Mouse (Mus musculus): Measurements from ENCODE around the gene Paqr5. TPM values are rescaled to one million over a fixed set of nuclear protein-coding genes. Genes with fewer than 3 reads are reported as not detected.

The Paqr5 gene
- polyA plus RNA-seq, 1 experiment from 2014 or later, result 0.56 TPM

GRCm38 (mm10) chr9:61979983-61980382, 46.7 kb downstream of the Paqr5 start:
- Histone ChIP-seq H3K9ac (ENCODE audit: low read depth, low read length) (no peak overlapping the region), H3K27ac (ENCODE audit: low read depth, low read length) (no peak overlapping the region), H3K4me1 (ENCODE audit: control insufficient read depth, insufficient read depth, low read length) (no peaks in the 10 kb centered on the region), H3K4me2 (no peak overlapping the region), H3K27me3 (ENCODE audit: control insufficient read depth, insufficient read depth, low read length) (no peaks in the 10 kb centered on the region), H3K36me3 (ENCODE audit: control insufficient read depth, insufficient read depth, low read length) (no peaks in the 10 kb centered on the region), H3K4me3 (ENCODE audit: low read depth, low read length) (no peak overlapping the region), H3K9me3 (replicated peaks; ENCODE audit: control insufficient read depth, low read length) (no peaks in the 10 kb centered on the region)
- 89% methylated on average over 2 of the region's 2 CpGs for WGBS (ENCODE audit: insufficient replicate concordance)
- ATAC-seq (replicated peaks; ENCODE audit: insufficient number of reproducible peaks, low FRiP score, low TSS enrichment), result no peak

- no peak overlapping the region for H3K4me3 ChIP-seq (ENCODE audit: low read depth, low read length)
- H3K4me1 ChIP-seq (ENCODE audit: control insufficient read depth, insufficient read depth, low read length), result no peaks in the 10 kb centered on the region
- 82% methylated on average over 13 of the region's 13 CpGs for WGBS (ENCODE audit: insufficient replicate concordance)
- no peaks in the 10 kb centered on the region for H3K27me3 ChIP-seq (ENCODE audit: control insufficient read depth, insufficient read depth, low read length)
- no peaks in the 10 kb centered on the region for H3K36me3 ChIP-seq (ENCODE audit: control insufficient read depth, insufficient read depth, low read length)
- H3K4me2 ChIP-seq, result no peak overlapping the region
- no peak overlapping the region for H3K9ac ChIP-seq (ENCODE audit: low read depth, low read length)
- H3K27ac ChIP-seq (ENCODE audit: low read depth, low read length), result no peak overlapping the region
- no peaks in the 10 kb centered on the region for H3K9me3 ChIP-seq (replicated peaks; ENCODE audit: control insufficient read depth, low read length)
- ATAC-seq (replicated peaks; ENCODE audit: insufficient number of reproducible peaks, low FRiP score, low TSS enrichment), result no peak
Observed at GRCm38 (mm10) chr9:61977258-61977945, 49.3 kb downstream of the Paqr5 start.

GRCm38 (mm10) chr9:61972031-61972430, 54.6 kb downstream of the Paqr5 start:
- no peaks in the 10 kb centered on the region for H3K4me1 ChIP-seq (ENCODE audit: control insufficient read depth, insufficient read depth, low read length)
- H3K9ac ChIP-seq (ENCODE audit: low read depth, low read length), result no peak overlapping the region
- H3K4me2 ChIP-seq, result no peak overlapping the region
- H3K36me3 ChIP-seq (ENCODE audit: control insufficient read depth, insufficient read depth, low read length), result no peaks in the 10 kb centered on the region
- WGBS (ENCODE audit: insufficient replicate concordance), result 62% methylated on average over 9 of the region's 9 CpGs
- no peak overlapping the region for H3K4me3 ChIP-seq (ENCODE audit: low read depth, low read length)
- H3K27me3 ChIP-seq (ENCODE audit: control insufficient read depth, insufficient read depth, low read length), result no peaks in the 10 kb centered on the region
- no peak overlapping the region for H3K27ac ChIP-seq (ENCODE audit: low read depth, low read length)
- ATAC-seq (replicated peaks; ENCODE audit: insufficient number of reproducible peaks, low FRiP score, low TSS enrichment), result no peak
- no peaks in the 10 kb centered on the region for H3K9me3 ChIP-seq (replicated peaks; ENCODE audit: control insufficient read depth, low read length)

- no peak overlapping the region for H3K27ac ChIP-seq (ENCODE audit: low read depth, low read length)
- no peak overlapping the region for H3K9ac ChIP-seq (ENCODE audit: low read depth, low read length)
- no peaks in the 10 kb centered on the region for H3K27me3 ChIP-seq (ENCODE audit: control insufficient read depth, insufficient read depth, low read length)
- H3K4me2 ChIP-seq, result no peak overlapping the region
- no peaks in the 10 kb centered on the region for H3K9me3 ChIP-seq (replicated peaks; ENCODE audit: control insufficient read depth, low read length)
- ATAC-seq (replicated peaks; ENCODE audit: insufficient number of reproducible peaks, low FRiP score, low TSS enrichment), result no peak
- no peaks in the 10 kb centered on the region for H3K36me3 ChIP-seq (ENCODE audit: control insufficient read depth, insufficient read depth, low read length)
- 40% methylated on average over 3 of the region's 3 CpGs for WGBS (ENCODE audit: insufficient replicate concordance)
- H3K4me1 ChIP-seq (ENCODE audit: control insufficient read depth, insufficient read depth, low read length), result no peaks in the 10 kb centered on the region
- H3K4me3 ChIP-seq (ENCODE audit: low read depth, low read length), result no peak overlapping the region
Observed at GRCm38 (mm10) chr9:61971045-61971444, 55.6 kb downstream of the Paqr5 start.

- no peaks in the 10 kb centered on the region for H3K9me3 ChIP-seq (replicated peaks; ENCODE audit: control insufficient read depth, low read length)
Observed at GRCm38 (mm10) chr9:61967357-61967756, 59.3 kb downstream of the Paqr5 start.

GRCm38 (mm10) chr9:61965987-61966386, 60.7 kb downstream of the Paqr5 start:
- no peaks in the 10 kb centered on the region for H3K27me3 ChIP-seq (ENCODE audit: control insufficient read depth, insufficient read depth, low read length)
- 84% methylated on average over 7 of the region's 7 CpGs for WGBS (ENCODE audit: insufficient replicate concordance)
- no peak overlapping the region for H3K9ac ChIP-seq (ENCODE audit: low read depth, low read length)
- no peaks in the 10 kb centered on the region for H3K9me3 ChIP-seq (replicated peaks; ENCODE audit: control insufficient read depth, low read length)
- no peaks in the 10 kb centered on the region for H3K36me3 ChIP-seq (ENCODE audit: control insufficient read depth, insufficient read depth, low read length)
- no peaks in the 10 kb centered on the region for H3K4me1 ChIP-seq (ENCODE audit: control insufficient read depth, insufficient read depth, low read length)
- H3K27ac ChIP-seq (ENCODE audit: low read depth, low read length), result no peak overlapping the region
- ATAC-seq (replicated peaks; ENCODE audit: insufficient number of reproducible peaks, low FRiP score, low TSS enrichment), result no peak
- H3K4me3 ChIP-seq (ENCODE audit: low read depth, low read length), result no peak overlapping the region
- no peak overlapping the region for H3K4me2 ChIP-seq

More at GRCm38 (mm10) chr9:61967357-61967756, 59.3 kb downstream of the Paqr5 start:
- Histone ChIP-seq H3K4me1 (ENCODE audit: control insufficient read depth, insufficient read depth, low read length) (no peaks in the 10 kb centered on the region), H3K36me3 (ENCODE audit: control insufficient read depth, insufficient read depth, low read length) (no peaks in the 10 kb centered on the region), H3K4me2 (no peak overlapping the region), H3K27me3 (ENCODE audit: control insufficient read depth, insufficient read depth, low read length) (no peaks in the 10 kb centered on the region), H3K4me3 (ENCODE audit: low read depth, low read length) (no peak overlapping the region), H3K9ac (ENCODE audit: low read depth, low read length) (no peak overlapping the region), H3K27ac (ENCODE audit: low read depth, low read length) (no peak overlapping the region)
- no peak for ATAC-seq (replicated peaks; ENCODE audit: insufficient number of reproducible peaks, low FRiP score, low TSS enrichment)
- WGBS (ENCODE audit: insufficient replicate concordance), result 74% methylated on average over 10 of the region's 10 CpGs

- Histone ChIP-seq H3K9ac (ENCODE audit: low read depth, low read length) (no peak overlapping the region), H3K27ac (ENCODE audit: low read depth, low read length) (no peak overlapping the region), H3K4me1 (ENCODE audit: control insufficient read depth, insufficient read depth, low read length) (no peaks in the 10 kb centered on the region; the same call in 1 of the 2 replicates), H3K4me2 (no peak overlapping the region), H3K36me3 (ENCODE audit: control insufficient read depth, insufficient read depth, low read length) (no peaks in the 10 kb centered on the region), H3K27me3 (ENCODE audit: control insufficient read depth, insufficient read depth, low read length) (no peaks in the 10 kb centered on the region), H3K4me3 (ENCODE audit: low read depth, low read length) (no peak overlapping the region), H3K9me3 (replicated peaks; ENCODE audit: control insufficient read depth, low read length) (no peaks in the 10 kb centered on the region)
- no peak for ATAC-seq (replicated peaks; ENCODE audit: insufficient number of reproducible peaks, low FRiP score, low TSS enrichment)
- 39% methylated on average over 4 of the region's 4 CpGs for WGBS (ENCODE audit: insufficient replicate concordance)
Observed at GRCm38 (mm10) chr9:61965411-61965930, 61.2 kb downstream of the Paqr5 start.

GRCm38 (mm10) chr9:61963356-61963755, 63.3 kb downstream of the Paqr5 start:
- no peaks in the 10 kb centered on the region for H3K36me3 ChIP-seq (ENCODE audit: control insufficient read depth, insufficient read depth, low read length)
- H3K27me3 ChIP-seq (ENCODE audit: control insufficient read depth, insufficient read depth, low read length), result no peaks in the 10 kb centered on the region
- ATAC-seq (replicated peaks; ENCODE audit: insufficient number of reproducible peaks, low FRiP score, low TSS enrichment), result no peak
- no peak overlapping the region for H3K4me3 ChIP-seq (ENCODE audit: low read depth, low read length)
- H3K4me1 ChIP-seq (ENCODE audit: control insufficient read depth, insufficient read depth, low read length), result peaks cover 5% of the 10 kb centered on the region; the same call in 1 of the 2 replicates
- no peak overlapping the region for H3K4me2 ChIP-seq
- 64% methylated on average over 6 of the region's 6 CpGs for WGBS (ENCODE audit: insufficient replicate concordance)
- no peak overlapping the region for H3K27ac ChIP-seq (ENCODE audit: low read depth, low read length)
- H3K9ac ChIP-seq (ENCODE audit: low read depth, low read length), result no peak overlapping the region
- H3K9me3 ChIP-seq (replicated peaks; ENCODE audit: control insufficient read depth, low read length), result no peaks in the 10 kb centered on the region

- no peak for ATAC-seq (replicated peaks; ENCODE audit: insufficient number of reproducible peaks, low FRiP score, low TSS enrichment)
- Histone ChIP-seq H3K4me2 (no peak overlapping the region), H3K9ac (ENCODE audit: low read depth, low read length) (no peak overlapping the region), H3K4me3 (ENCODE audit: low read depth, low read length) (no peak overlapping the region), H3K4me1 (ENCODE audit: control insufficient read depth, insufficient read depth, low read length) (peaks cover 5% of the 10 kb centered on the region; the same call in 1 of the 2 replicates), H3K27me3 (ENCODE audit: control insufficient read depth, insufficient read depth, low read length) (no peaks in the 10 kb centered on the region), H3K36me3 (ENCODE audit: control insufficient read depth, insufficient read depth, low read length) (no peaks in the 10 kb centered on the region), H3K27ac (ENCODE audit: low read depth, low read length) (no peak overlapping the region), H3K9me3 (replicated peaks; ENCODE audit: control insufficient read depth, low read length) (no peaks in the 10 kb centered on the region)
- 75% methylated on average over 4 of the region's 4 CpGs for WGBS (ENCODE audit: insufficient replicate concordance)
Observed at GRCm38 (mm10) chr9:61961181-61961580, 65.5 kb downstream of the Paqr5 start.
